Mouse (Mus musculus) liver, adult 2 months (tissue): ENCODE measurements around the gene Scaf8. TPM values are rescaled to one million over a fixed set of nuclear protein-coding genes. Genes with fewer than 3 reads are reported as not detected.

Experiments used
- DNase-seq: peaks from one replicate; pipeline ENCODE4 v3.0.0-alpha.2; 2011; ENCODE audit warnings: low read depth, low spot score; ENCODE audit errors: extremely low read depth
- H3K27ac ChIP-seq: fragments of 200-500 bp; replicated peaks from 2 replicates; pipeline ENCODE4 v1.5.1; 2012; ENCODE audit warnings: low read depth, mild to moderate bottlenecking, control low read depth, inconsistent platforms, low read length; ENCODE audit not compliant: insufficient read depth
- H3K27me3 ChIP-seq: fragments of 200-500 bp; 2 replicates; pipeline ENCODE4 v1.6.1; 2012; ENCODE audit warnings: mild to moderate bottlenecking, moderate library complexity, low read length, inconsistent platforms; ENCODE audit not compliant: control insufficient read depth, insufficient read depth
- H3K36me3 ChIP-seq: fragments of 200-500 bp; 2 replicates; pipeline ENCODE4 v1.6.1; 2012; ENCODE audit warnings: low read length, inconsistent platforms; ENCODE audit not compliant: control insufficient read depth, insufficient read depth
- H3K4me1 ChIP-seq: fragments of 200-500 bp; 2 replicates; pipeline ENCODE4 v1.6.1; 2011; ENCODE audit warnings: low read length; ENCODE audit not compliant: control insufficient read depth, insufficient read depth
- H3K4me3 ChIP-seq: fragments of 200-500 bp; 2 replicates; pipeline ENCODE4 v1.5.1; 2011; ENCODE audit warnings: low read depth, mild to moderate bottlenecking, control low read depth, low read length, moderate library complexity; ENCODE audit not compliant: insufficient read depth
- H3K79me2 ChIP-seq: fragments of 200-500 bp; 2 replicates; pipeline ENCODE4 v1.6.1; 2012; ENCODE audit warnings: inconsistent platforms, mild to moderate bottlenecking, low read length, moderate library complexity; ENCODE audit not compliant: control insufficient read depth, insufficient read depth
- H3K9ac ChIP-seq: fragments of 200-500 bp; 2 replicates; pipeline ENCODE4 v1.6.1; 2012; ENCODE audit warnings: low read depth, mild to moderate bottlenecking, control low read depth, inconsistent platforms, low read length
- CTCF ChIP-seq: fragments of 200-500 bp; IDR thresholded peaks from 2 replicates; pipeline ENCODE4 v1.5.1; 2011; ENCODE audit warnings: low read depth, low read length, control low read depth
- POLR2A ChIP-seq: fragments of 200-500 bp; IDR thresholded peaks from 2 replicates; pipeline ENCODE4 v1.6.1; 2011; ENCODE audit warnings: low read length, control low read depth; ENCODE audit not compliant: insufficient read depth; ENCODE audit errors: extremely low read depth
- WGBS: fragments of 180-500 bp; shearing (Covaris S2); methylation state at CpG from one replicate; pipeline ENCODE4 v1.1.7; 2018; 5-methylcytosine and 5-hydroxymethylcytosine counted together
- polyA plus RNA-seq: library from polyadenylated mRNA; depleted of rRNA; stranded (reverse); fragments of >200 nt; gene quantifications from 2 replicates; pipeline ENCODE4 v1.2.3, GENCODE M21; 2012
- total RNA-seq: library from RNA; depleted of rRNA; stranded (reverse); fragments of >200 nt; gene quantifications from 2 replicates; pipeline ENCODE4 v1.2.3, GENCODE M21; 2014

The Scaf8 gene
- total and polyA plus RNA-seq, 2 experiments, result 10.8 to 12.4 TPM

GRCm38 (mm10) chr17:3217023-3217422 is 102.3 kb downstream of the Scaf8 start:
- H3K4me1 ChIP-seq, result no peaks in the 10 kb centered on the region
- WGBS, result 93% methylated on average over 5 of the region's 5 CpGs
- H3K36me3 ChIP-seq, result peaks cover 14% of the 10 kb centered on the region
- no peaks in the 10 kb centered on the region for H3K27me3 ChIP-seq
- DNase-seq, result no peak
- TF ChIP-seq POLR2A (no peak), CTCF (no peak)
- no peak overlapping the region for H3K27ac ChIP-seq
- H3K9ac ChIP-seq, result no peak overlapping the region
- no peak overlapping the region for H3K4me3 ChIP-seq
- H3K79me2 ChIP-seq, result no peaks in the 10 kb centered on the region; the same call in 1 of the 2 replicates

- no peak overlapping the region for H3K4me3 ChIP-seq
- H3K36me3 ChIP-seq, result peaks cover 11% of the 10 kb centered on the region
- no peaks in the 10 kb centered on the region for H3K4me1 ChIP-seq
- no peak for TF ChIP-seq POLR2A
- TF ChIP-seq CTCF, result no peak
- no peak overlapping the region for H3K9ac ChIP-seq
- WGBS, result 83% methylated on average over 7 of the region's 7 CpGs
- no peaks in the 10 kb centered on the region for H3K27me3 ChIP-seq
- H3K79me2 ChIP-seq, result no peaks in the 10 kb centered on the region; the same call in 1 of the 2 replicates
- no peak overlapping the region for H3K27ac ChIP-seq
- no peak for DNase-seq
Measured at GRCm38 (mm10) chr17:3218364-3218763, 103.6 kb downstream of the Scaf8 start.

GRCm38 (mm10) chr17:3218916-3219315 is 104.1 kb downstream of the Scaf8 start:
- H3K4me3 ChIP-seq, result no peak overlapping the region
- H3K9ac ChIP-seq, result no peak overlapping the region
- no peaks in the 10 kb centered on the region for H3K27me3 ChIP-seq
- TF ChIP-seq CTCF, result no peak
- TF ChIP-seq POLR2A, result no peak
- 72% methylated on average over 5 of the region's 5 CpGs for WGBS
- DNase-seq, result no peak
- no peak overlapping the region for H3K27ac ChIP-seq
- no peaks in the 10 kb centered on the region; the same call in 1 of the 2 replicates for H3K79me2 ChIP-seq
- H3K36me3 ChIP-seq, result peaks cover 7% of the 10 kb centered on the region
- no peaks in the 10 kb centered on the region for H3K4me1 ChIP-seq

GRCm38 (mm10) chr17:3220201-3220600 is 105.4 kb downstream of the Scaf8 start:
- TF ChIP-seq POLR2A (no peak), CTCF (no peak)

GRCm38 (mm10) chr17:3223071-3223470 is 108.3 kb downstream of the Scaf8 start:
- Histone ChIP-seq H3K79me2 (no peaks in the 10 kb centered on the region; the same call in 1 of the 2 replicates), H3K4me1 (no peaks in the 10 kb centered on the region), H3K27ac (no peak overlapping the region), H3K9ac (no peak overlapping the region), H3K36me3 (no peaks in the 10 kb centered on the region), H3K27me3 (no peaks in the 10 kb centered on the region), H3K4me3 (no peak overlapping the region)
- 63% methylated on average over 2 of the region's 2 CpGs for WGBS
- DNase-seq, result no peak
- TF ChIP-seq CTCF (no peak), POLR2A (no peak)

More at GRCm38 (mm10) chr17:3220201-3220600, 105.4 kb downstream of the Scaf8 start:
- Histone ChIP-seq H3K9ac (no peak overlapping the region), H3K4me1 (no peaks in the 10 kb centered on the region), H3K27me3 (no peaks in the 10 kb centered on the region), H3K79me2 (no peaks in the 10 kb centered on the region; the same call in 1 of the 2 replicates), H3K27ac (no peak overlapping the region), H3K4me3 (no peak overlapping the region), H3K36me3 (peaks cover 5% of the 10 kb centered on the region)
- no peak for DNase-seq
- 64% methylated on average over 11 of the region's 11 CpGs for WGBS

GRCm38 (mm10) chr17:3223721-3224120 is 108.9 kb downstream of the Scaf8 start:
- no peaks in the 10 kb centered on the region for H3K4me1 ChIP-seq
- DNase-seq, result no peak
- no peak overlapping the region for H3K27ac ChIP-seq
- no peak overlapping the region for H3K4me3 ChIP-seq
- no peaks in the 10 kb centered on the region for H3K36me3 ChIP-seq
- WGBS, result 81% methylated on average over 3 of the region's 3 CpGs
- no peaks in the 10 kb centered on the region for H3K79me2 ChIP-seq
- no peaks in the 10 kb centered on the region for H3K27me3 ChIP-seq
- no peak for TF ChIP-seq CTCF
- TF ChIP-seq POLR2A, result no peak
- no peak overlapping the region for H3K9ac ChIP-seq
